Mouse (Mus musculus) thymus, postnatal 14 days (tissue): Measurements from ENCODE around the gene Atraid.

Experiments
- DNase-seq: peaks from one replicate; pipeline ENCODE4 v3.0.0; 2021

The Atraid gene

GRCm38 (mm10) chr5:31054261-31055215 lies 6.4 kb downstream of the Atraid start, which contains the start of gene Cad:
Gene Cad (plus strand): TSS chr5:31054780.
- DNase-seq, result peak; percentile 97

GRCm38 (mm10) chr5:31055216-31056140 lies 7.4 kb downstream of the Atraid start:
- DNase-seq, result no peak

GRCm38 (mm10) chr5:31069810-31070209 lies 21.7 kb downstream of the Atraid start:
- DNase-seq, result no peak

- no peak for DNase-seq
These were observed 22.9 kb downstream of the Atraid start for GRCm38 (mm10) chr5:31071059-31071458.

- DNase-seq, result no peak
These were observed 23.7 kb downstream of the Atraid start for GRCm38 (mm10) chr5:31071821-31072220.

DNA sequence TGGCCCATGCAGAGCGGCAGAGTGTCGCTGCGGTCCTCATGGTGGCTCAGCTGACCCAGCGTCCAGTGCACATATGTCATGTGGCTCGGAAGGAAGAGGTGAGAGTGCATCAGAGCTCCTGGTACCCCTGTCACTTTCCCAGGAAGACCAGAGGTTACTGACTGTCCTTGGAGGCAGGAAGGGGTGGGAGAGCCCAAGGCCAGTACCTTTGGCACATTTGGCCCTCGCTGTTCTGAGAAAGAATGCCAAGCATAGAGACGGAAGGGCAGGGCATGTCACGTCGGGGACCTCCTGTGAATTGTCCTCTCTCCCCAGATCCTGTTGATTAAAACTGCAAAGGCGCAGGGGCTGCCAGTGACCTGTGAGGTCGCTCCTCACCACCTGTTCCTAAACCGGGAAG lies 25.1 kb downstream of the Atraid start:
- no peak for DNase-seq

- no peak for DNase-seq
These were observed 28.2 kb downstream of the Atraid start for GRCm38 (mm10) chr5:31076346-31076745.

DNA sequence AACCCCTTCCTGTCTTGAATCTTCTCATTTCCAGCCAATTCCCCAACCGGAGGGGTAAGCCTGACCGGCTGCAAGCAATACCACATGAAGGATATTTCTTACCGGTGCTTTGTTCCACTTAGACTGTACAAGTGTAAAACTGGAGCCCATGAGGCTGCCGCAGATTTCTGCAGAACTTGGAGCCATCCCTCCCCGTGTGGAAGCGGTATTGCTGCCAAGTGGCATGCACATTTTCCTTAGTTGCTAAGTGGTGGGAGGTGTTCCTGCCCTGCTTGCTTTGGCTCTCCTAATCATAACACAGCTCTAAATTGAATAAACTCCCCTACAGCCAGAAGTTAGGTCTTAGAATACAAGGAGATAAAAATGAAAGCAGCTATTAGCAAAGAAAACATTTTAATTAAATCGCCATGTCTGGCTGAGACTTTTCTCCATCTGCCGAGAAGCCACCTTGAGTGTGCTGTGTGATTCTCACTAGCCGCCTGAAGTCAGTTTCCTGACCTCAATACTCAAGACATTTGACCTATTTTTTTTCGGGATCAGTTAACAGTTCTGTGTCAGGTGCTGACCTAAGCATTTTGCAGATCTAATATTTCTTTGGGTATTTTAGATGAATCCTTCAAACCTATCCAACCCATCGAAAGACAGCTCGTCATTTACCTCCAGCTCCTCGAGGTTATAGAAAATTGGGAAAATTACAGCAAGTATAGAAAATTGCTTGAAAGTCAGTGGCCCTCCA lies 32.1 kb downstream of the Atraid start:
- no peak for DNase-seq

GRCm38 (mm10) chr5:31080795-31081164 lies 32.7 kb downstream of the Atraid start:
- DNase-seq, result no peak

GRCm38 (mm10) chr5:31081386-31081785 lies 33.3 kb downstream of the Atraid start:
- DNase-seq, result peak; percentile 67

GRCm38 (mm10) chr5:31082355-31082754 lies 34.2 kb downstream of the Atraid start:
- DNase-seq, result peak; percentile 77

DNA sequence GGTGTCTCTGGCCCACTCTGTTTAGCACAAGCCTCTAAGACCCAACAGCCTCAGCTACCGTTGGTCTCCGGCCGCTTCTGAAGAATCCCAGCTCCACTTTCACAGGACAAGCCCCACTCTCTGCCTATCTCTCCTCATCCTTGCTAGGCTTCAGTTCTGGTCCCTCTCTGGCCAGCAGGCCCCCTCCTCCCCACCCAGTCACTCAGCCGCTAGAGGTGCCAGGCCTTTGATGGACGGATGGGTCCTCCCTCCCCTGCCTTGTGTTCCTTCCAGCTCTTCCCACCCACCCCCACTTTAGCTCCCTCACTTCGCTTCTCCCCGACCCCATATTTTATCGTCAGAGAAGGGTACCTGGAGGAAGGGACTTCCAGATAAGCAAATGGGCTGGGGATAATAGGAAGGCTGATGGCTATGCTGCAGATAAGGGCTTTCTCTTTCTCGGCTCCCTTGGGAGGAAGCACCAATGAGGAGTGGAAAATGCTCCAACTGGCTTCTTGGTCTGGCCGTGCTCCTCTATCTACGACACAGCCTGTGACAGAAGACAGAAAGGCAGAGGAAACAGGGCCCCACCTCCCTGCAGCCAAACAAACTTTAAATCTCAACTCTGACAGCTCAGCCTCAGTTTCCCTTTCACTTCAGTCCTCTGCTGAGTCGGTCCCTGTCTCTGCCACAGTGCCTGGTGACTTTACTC lies 35.0 kb downstream of the Atraid start:
- no peak for DNase-seq

DNA sequence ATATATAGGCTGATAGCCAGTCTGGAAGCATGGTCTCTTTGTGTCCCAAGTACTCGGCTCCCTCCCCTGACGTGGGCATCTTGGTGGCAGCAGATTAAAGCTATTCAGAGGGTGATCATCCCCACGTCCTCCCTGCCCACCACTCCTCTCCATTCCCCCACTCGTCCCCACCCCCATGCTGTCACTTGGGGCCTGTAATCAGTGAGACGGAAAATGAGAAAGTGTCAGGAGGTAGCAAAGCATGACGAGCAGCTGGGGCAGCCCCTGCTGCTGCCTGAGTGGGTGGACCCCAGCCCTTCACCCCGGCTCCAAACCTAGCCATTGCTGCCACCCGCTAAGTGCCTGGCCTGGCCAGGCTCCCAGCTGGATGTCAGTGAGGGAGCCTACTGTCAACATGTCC lies 35.8 kb downstream of the Atraid start:
- no peak for DNase-seq

DNA sequence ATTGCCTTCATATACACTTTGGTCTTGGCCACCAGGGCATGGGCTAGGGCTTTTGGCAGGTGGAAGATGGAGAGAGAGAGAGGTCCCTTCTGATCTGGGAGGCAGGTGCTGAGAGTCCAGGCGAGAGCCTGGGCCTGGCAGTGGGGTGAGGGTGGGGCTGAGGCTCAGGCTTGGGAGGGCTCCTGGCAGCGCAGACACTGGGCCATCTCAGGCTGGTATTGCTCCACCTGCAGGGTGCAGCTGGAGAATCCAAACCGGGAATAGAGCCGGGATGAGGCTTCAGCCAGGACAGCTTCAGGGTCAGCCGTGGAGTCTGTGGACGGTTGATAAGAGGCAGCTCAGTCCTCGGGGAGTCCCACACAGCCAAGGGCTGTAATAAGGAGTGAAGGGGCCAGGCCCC lies 38.5 kb downstream of the Atraid start:
- no peak for DNase-seq

- DNase-seq, result no peak
These were observed 39.0 kb downstream of the Atraid start for GRCm38 (mm10) chr5:31087131-31087530.

GRCm38 (mm10) chr5:31092231-31092975 lies 44.3 kb downstream of the Atraid start:
- DNase-seq, result no peak

- DNase-seq, result peak; percentile 68
These were observed 45.3 kb downstream of the Atraid start for GRCm38 (mm10) chr5:31093151-31094041.

DNA sequence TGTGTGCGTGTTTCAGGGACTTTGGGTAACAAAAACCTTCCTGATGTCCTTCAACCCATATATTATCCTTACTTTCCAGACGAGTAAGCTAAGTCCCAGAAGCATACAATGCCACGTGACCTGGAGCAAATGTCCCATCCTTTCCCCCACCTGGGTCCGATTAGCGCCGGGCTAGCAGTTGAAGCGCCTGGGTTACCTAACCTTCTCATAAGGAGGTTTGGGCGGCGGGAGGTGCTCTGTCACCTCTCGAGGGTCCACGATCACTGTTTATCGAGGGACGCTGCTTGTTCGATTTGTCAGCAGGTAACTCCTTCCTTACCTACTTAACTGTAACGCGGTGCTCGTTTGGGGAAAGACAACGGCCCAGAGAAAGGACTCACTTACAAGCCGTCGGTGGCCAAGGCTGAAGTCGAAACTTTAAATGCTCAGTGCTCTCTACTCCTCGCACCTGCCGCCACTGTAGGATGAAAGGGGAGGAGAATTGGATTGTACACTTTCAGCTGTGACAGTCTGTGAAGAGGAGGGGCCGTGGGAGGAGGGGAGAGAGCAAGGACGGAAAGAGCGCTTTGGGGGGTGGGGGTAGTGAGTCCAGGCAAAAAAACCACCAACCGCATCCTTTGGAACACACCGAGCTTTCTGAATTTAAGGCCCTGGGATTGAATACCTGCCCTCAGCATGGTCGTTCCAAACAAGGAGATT lies 46.1 kb downstream of the Atraid start:
- DNase-seq, result peak; percentile 55

DNA sequence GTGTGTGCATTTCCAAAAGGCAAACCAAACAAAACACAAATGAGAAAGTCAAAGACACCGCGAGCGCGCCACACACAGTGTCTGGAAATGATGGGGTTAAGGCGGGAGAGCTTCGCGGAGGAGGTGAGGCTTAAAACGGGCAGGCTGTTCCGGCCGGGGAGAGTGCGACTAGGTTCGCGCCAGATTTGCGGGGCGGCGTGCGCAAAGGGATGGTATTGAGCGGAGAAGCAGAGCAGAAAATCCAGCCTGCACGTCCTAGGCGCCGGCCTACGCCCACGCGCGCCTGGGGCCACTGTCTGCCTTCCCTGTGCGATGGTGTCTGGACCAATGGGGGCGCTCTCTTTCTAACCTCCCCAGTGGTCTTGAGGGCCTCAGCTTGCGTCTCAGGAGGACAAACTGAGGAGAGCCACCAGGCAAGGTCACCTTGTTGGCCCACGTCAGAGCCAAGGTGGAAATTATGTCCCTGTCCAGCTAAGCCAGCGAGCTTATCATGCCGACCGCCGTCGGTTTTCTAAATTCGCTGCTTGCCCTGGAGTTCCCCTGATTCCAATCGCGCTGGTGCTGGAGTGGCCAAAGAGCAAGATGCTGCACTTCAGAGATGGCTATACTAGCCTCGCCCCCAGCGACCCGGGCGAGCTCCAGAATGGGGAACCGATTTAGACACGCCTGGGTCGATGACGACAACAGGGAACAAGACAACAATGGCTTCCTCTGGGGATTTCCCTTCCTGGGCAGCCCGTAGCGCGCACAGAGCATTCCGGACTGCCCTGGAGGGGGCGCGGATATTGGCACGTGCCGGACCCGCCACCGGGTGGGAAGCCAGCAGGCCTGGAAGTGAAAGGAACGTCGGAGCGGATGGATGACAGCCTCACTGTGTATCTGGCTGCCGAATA lies 46.9 kb downstream of the Atraid start:
- DNase-seq, result peak; percentile 49
